Mouse (Mus musculus): ENCODE results near the gene 2310057N15Rik. TPM values are rescaled to one million over a fixed set of nuclear protein-coding genes. Genes with fewer than 3 reads are reported as not detected.

2310057N15Rik gene
- polyA plus RNA-seq, 1 experiment from 2014 or later: not detected

Other genes with a start within 250 kb of the 2310057N15Rik start
- 4.8 and 5.3 TPM in 2 replicates for gene Cldn8, start 211.0 kb downstream of the 2310057N15Rik start, polyA plus RNA-seq (2016; fragmentation: Nextera tagmentation; extraction: Ambion mirVana)
- gene Krtap24-1, start 161.9 kb downstream of the 2310057N15Rik start, polyA plus RNA-seq (2016; fragmentation: Nextera tagmentation; extraction: Ambion mirVana): not detected in 2 replicates
- not detected in 2 replicates for gene 2310079G19Rik, start 146.5 kb downstream of the 2310057N15Rik start, polyA plus RNA-seq (2016; fragmentation: Nextera tagmentation; extraction: Ambion mirVana)
- not detected in 2 replicates for gene Krtap26-1, start 126.4 kb downstream of the 2310057N15Rik start, polyA plus RNA-seq (2016; fragmentation: Nextera tagmentation; extraction: Ambion mirVana)
- not detected in 2 replicates for gene Krtap27-1, start 102.5 kb downstream of the 2310057N15Rik start, polyA plus RNA-seq (2016; fragmentation: Nextera tagmentation; extraction: Ambion mirVana)
- not detected in 2 replicates for gene 2310061N02Rik, start 66.2 kb downstream of the 2310057N15Rik start, polyA plus RNA-seq (2016; fragmentation: Nextera tagmentation; extraction: Ambion mirVana)
- not detected in 2 replicates for gene Krtap13-1, start 45.3 kb downstream of the 2310057N15Rik start, polyA plus RNA-seq (2016; fragmentation: Nextera tagmentation; extraction: Ambion mirVana)
- not detected in 2 replicates for gene Krtap13, start 22.6 kb downstream of the 2310057N15Rik start, polyA plus RNA-seq (2016; fragmentation: Nextera tagmentation; extraction: Ambion mirVana)
- gene 2310034C09Rik, start 15.4 kb downstream of the 2310057N15Rik start, polyA plus RNA-seq (2016; fragmentation: Nextera tagmentation; extraction: Ambion mirVana): not detected in 2 replicates
- not detected in 2 replicates for gene Gm5965, start 3.7 kb upstream of the 2310057N15Rik start, polyA plus RNA-seq (2016; fragmentation: Nextera tagmentation; extraction: Ambion mirVana)
- gene Gm20741, start 38.0 kb upstream of the 2310057N15Rik start, polyA plus RNA-seq (2016; fragmentation: Nextera tagmentation; extraction: Ambion mirVana): not detected in 2 replicates
- gene Krtap15, start 46.0 kb upstream of the 2310057N15Rik start, polyA plus RNA-seq (2016; fragmentation: Nextera tagmentation; extraction: Ambion mirVana): not detected in 2 replicates
- not detected in 2 replicates for gene Krtap14, start 51.9 kb upstream of the 2310057N15Rik start, polyA plus RNA-seq (2016; fragmentation: Nextera tagmentation; extraction: Ambion mirVana)
- not detected in 2 replicates for gene Krtap19-1, start 95.2 kb upstream of the 2310057N15Rik start, polyA plus RNA-seq (2016; fragmentation: Nextera tagmentation; extraction: Ambion mirVana)
- not detected in 2 replicates for gene Krtap19-2, start 100.1 kb upstream of the 2310057N15Rik start, polyA plus RNA-seq (2016; fragmentation: Nextera tagmentation; extraction: Ambion mirVana)
- not detected in 2 replicates for gene Krtap19-3, start 103.8 kb upstream of the 2310057N15Rik start, polyA plus RNA-seq (2016; fragmentation: Nextera tagmentation; extraction: Ambion mirVana)
- not detected in 2 replicates for gene Krtap19-4, start 110.9 kb upstream of the 2310057N15Rik start, polyA plus RNA-seq (2016; fragmentation: Nextera tagmentation; extraction: Ambion mirVana)
- not detected in 2 replicates for gene Krtap19-5, start 122.3 kb upstream of the 2310057N15Rik start, polyA plus RNA-seq (2016; fragmentation: Nextera tagmentation; extraction: Ambion mirVana)
- gene Krtap19-9b, start 158.1 kb upstream of the 2310057N15Rik start, polyA plus RNA-seq (2016; fragmentation: Nextera tagmentation; extraction: Ambion mirVana): not detected in 2 replicates
- not detected in 2 replicates for gene Krtap16-3, start 188.7 kb upstream of the 2310057N15Rik start, polyA plus RNA-seq (2016; fragmentation: Nextera tagmentation; extraction: Ambion mirVana)
- gene Krtap22-2, start 236.6 kb upstream of the 2310057N15Rik start, polyA plus RNA-seq (2016; fragmentation: Nextera tagmentation; extraction: Ambion mirVana): not detected in 2 replicates
- not detected in 2 replicates for gene Gm10229, start 241.1 kb upstream of the 2310057N15Rik start, polyA plus RNA-seq (2016; fragmentation: Nextera tagmentation; extraction: Ambion mirVana)

Measured in embryonic facial prominence, embryonic 12.5 days (tissue).